In the genomic region with DNA sequence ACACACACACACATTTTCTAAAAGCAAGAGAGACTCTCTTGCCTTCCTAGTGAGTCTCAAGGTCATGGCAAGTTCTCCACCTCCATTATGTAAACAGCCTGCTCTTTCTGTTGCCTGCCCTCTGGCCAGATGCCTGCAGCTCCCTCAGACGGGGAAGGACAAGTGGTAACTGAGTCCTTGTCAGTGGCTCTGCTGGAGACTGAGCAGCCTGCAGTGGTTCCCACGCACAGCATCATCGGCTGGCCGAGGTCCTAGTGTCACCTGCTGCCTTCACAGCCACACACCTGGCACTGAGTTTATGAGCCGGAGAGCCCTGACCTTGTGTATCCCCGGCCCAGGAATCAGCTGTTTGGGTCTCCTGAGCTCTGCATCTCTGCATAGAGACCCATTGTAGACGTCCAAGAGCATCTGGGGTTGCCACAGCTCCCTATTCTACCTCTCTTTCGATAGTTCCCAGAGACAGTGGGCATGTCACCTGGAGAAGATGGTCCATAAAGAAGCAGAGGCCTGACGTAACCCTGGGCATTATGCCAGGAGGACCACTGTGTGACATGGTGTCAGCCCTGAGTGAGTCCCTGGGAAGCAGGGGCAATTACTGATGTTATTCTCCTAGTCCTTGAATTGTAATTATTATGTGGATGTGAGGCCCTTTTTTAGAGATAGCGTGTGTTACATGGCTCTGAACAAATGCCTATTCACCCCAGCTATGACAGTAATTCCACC, we compare ENCODE assay signal across 12 mouse cellular contexts.
A peak's percentile ranks its signal among the peaks of the same experiment; 100 is the strongest.
DNase-seq lines count a peak whose midpoint lies in the region; ATAC-seq lines count a peak whose summit lies in the region.
"Had no signal": no experiment of that assay in that cellular context is flagged by ENCODE, and none has a peak within 500 bp of the region (broad histone marks: within the 10 kb centered on the region; RNA-seq: fewer than 3 reads in every experiment).

No protein-coding gene starts in this region.

- 53% methylated on average over 10 of the region's 10 CpGs for WGBS in kidney, embryonic 15.5 days

- DNase-seq in kidney, adult 11 months = peak; percentile 59
- DNase-seq in ZHBTc4 (ENCODE audit: low read depth, low spot score) = peak; percentile 77
- peak; percentile 50 for DNase-seq in adrenal gland, postnatal 25 days
- peak; percentile 42 for DNase-seq in kidney, postnatal 10 days
- no peak for DNase-seq in spleen, postnatal 4 days (ENCODE audit: low spot score in 2 of 2)
- no peak for DNase-seq in layer of hippocampus, adult 9-10 months (ENCODE audit: low spot score)
- DNase-seq: gastrocnemius, adult 2 months; layer of hippocampus, adult 9-11 months; right cerebral cortex, postnatal 25 days had no signal

- H3K4me3 ChIP-seq in kidney, embryonic 15.5 days (replicated peaks) = no peak overlapping the region
- H3K4me3 ChIP-seq: embryonic facial prominence, embryonic 12.5 days; gastrocnemius, adult 2 months; liver, embryonic 15.5 days had no signal

- H3K36me3 ChIP-seq in kidney, embryonic 15.5 days = no peaks in the 10 kb centered on the region
- H3K36me3 ChIP-seq: embryonic facial prominence, embryonic 12.5 days; liver, embryonic 15.5 days had no signal

- H3K27me3 ChIP-seq in kidney, embryonic 15.5 days = no peaks in the 10 kb centered on the region
- H3K27me3 ChIP-seq: embryonic facial prominence, embryonic 12.5 days; liver, embryonic 15.5 days had no signal

- H3K9ac ChIP-seq in kidney, embryonic 15.5 days = no peak overlapping the region
- H3K9ac ChIP-seq: embryonic facial prominence, embryonic 12.5 days; liver, embryonic 15.5 days had no signal

- H3K4me1 ChIP-seq in kidney, embryonic 15.5 days = peaks cover 47% of the 10 kb centered on the region

- ATAC-seq in kidney, embryonic 15.5 days (replicated peaks; ENCODE audit: low FRiP score) = no peak

- no peak overlapping the region for H3K4me2 ChIP-seq in kidney, embryonic 15.5 days
- H3K4me2 ChIP-seq: embryonic facial prominence, embryonic 12.5 days; liver, embryonic 15.5 days had no signal

- H3K27ac ChIP-seq in kidney, embryonic 15.5 days = no peak overlapping the region
- H3K27ac ChIP-seq: embryonic facial prominence, embryonic 12.5 days; gastrocnemius, adult 2 months; liver, embryonic 15.5 days had no signal

- no peaks in the 10 kb centered on the region for H3K9me3 ChIP-seq in kidney, embryonic 15.5 days (replicated peaks)
- H3K9me3 ChIP-seq: embryonic facial prominence, embryonic 12.5 days; liver, embryonic 15.5 days had no signal

Comparison
In these comparisons a context has a peak if more than half of its experiments do, and no peak if none do; other contexts are left out.
1. DNase-seq: peak in kidney, adult 11 months (single experiment), ZHBTc4 (single experiment), adrenal gland, postnatal 25 days (single experiment) and kidney, postnatal 10 days (single experiment); none in spleen, postnatal 4 days (0 of 2) and layer of hippocampus, adult 9-10 months (single experiment).